Mouse (Mus musculus) induced T-regulatory cell, adult 2 months (primary cell): ENCODE results near the gene Srsf7.
"Not testable (repeated sequence)": the region's sequence is repeated elsewhere in the genome, so short reads cannot be mapped to it uniquely, and the experiment has no call there.

Source experiments
- DNase-seq: peaks from one replicate; pipeline ENCODE4 v3.0.0-alpha.2; 2012; ENCODE audit warnings: low read depth

The Srsf7 gene

DNA sequence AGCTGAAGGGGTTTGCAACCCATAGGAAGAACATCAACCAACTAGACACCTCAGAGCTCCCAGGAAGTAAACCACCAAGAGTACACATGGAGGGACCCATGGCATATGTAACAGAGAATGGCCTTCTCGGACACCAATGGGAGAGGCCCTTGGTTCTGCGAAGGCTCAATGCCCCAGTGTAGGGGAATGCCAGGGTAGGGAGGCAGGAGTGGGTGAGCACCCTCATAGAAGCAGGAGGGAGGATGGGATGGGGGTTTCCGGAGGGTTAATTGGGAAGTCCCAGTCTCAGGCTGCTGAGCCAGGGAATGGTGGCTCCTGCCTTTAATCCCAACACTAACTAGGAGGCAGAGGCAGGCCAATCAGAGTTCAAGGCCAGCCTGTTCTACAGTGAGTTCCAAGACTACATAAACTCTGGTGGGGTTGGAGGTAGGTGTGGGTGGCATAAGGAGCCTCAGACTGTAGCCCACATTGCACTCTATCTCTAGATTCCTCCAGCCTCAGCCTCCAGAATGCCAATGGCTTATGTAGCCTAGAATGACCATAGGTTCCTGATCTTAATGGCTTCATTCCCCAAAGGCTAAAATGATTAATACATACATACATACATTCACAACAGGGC lies 7.8 kb downstream of the Srsf7 start:
- no peak for DNase-seq

DNA sequence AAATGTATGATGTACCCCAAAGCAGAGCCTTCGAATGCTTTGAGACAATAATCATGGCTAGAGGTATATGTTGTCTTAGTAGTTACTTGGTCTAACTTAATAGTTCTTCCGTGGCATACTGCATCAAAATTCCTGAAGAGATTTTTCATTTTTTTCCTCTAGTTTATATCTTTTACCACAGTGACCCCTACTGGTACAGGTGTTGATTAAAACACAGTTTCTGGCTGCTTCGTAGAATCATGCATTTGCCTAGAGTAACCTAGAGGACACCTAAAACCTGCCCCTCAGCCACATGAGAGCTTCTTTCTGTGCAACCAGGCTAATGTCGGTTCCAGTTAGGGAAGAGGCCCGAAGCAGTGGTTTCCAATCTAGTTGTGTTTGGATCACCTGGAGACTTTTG lies 14.0 kb downstream of the Srsf7 start:
- peak; percentile 80 for DNase-seq

DNA sequence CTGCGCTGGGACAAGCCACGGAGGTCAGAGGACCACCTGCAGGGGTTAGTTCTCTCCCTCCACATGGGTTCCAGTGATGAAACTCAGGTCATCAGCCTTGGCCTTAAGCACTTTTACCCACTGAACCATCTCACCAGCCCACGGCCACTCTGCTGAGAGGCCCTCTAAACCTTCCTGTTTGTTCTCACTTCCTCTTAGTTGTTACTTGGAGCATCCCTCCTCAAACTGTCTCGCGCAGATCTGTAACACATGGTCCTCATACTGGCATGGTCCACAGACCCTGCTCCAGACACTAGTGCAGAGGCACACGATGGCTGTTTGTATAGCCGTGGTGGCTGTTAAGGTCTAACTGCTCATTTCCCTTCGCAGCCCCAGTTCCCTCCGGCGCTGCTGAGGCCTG lies 23.5 kb downstream of the Srsf7 start:
- no peak for DNase-seq

DNA sequence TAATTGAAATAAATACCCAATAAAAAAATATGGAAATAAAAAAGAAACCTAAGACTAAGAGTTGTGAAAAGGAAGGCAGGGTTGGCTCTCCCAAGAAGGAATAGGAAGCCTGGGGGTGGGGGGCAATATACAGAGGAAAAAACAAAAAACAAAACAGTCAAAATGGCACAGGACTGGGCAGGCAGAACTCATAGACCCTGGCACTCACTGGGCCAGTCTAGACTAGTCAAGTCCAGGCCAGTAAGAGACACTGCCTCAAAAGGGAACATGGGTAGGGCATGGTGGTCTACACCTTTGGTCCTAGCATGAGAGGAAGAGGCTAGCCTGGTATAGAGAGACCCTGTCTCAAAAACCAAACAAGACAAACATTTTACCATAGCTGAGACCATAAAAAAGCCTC lies 26.6 kb downstream of the Srsf7 start:
- DNase-seq: no peak

DNA sequence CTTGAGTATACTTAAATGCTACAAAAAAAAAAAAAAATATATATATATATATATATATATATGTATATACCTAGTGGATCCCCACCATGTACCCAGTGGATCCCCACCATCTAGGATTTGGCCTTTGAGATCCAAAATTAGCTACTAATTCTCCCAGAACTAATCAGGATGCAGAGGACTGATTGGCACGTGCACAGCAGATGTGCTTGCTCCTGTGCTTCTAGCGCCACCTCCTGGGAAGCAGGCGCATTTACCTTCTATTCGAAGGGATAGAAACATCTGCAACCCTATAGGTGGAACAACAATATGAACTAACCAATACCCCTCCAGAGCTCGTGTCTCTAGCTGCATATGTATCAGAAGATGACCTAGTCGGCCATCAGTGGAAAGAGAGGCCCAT lies 27.1 kb downstream of the Srsf7 start:
- DNase-seq: peak; percentile 86

DNA sequence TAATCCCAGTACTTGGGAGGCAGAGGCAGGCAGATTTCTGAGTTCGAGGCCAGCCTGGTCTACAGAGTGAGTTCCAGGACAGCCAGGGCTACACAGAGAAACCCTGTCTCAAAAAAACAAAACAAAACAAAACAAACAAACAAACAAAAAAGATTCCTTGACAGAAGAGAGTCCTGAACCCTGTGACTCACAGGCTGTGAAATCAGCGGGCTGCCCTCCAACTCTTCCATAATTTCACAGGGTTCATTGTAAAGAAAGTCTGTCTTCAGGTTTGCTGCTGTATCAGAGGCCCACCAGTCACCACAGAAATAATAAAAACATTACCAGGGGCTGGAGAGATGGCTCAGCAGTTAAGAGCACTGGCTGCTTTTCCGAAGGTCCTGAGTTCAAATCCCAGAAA lies 28.3 kb downstream of the Srsf7 start:
- DNase-seq: not testable (repeated sequence)

DNA sequence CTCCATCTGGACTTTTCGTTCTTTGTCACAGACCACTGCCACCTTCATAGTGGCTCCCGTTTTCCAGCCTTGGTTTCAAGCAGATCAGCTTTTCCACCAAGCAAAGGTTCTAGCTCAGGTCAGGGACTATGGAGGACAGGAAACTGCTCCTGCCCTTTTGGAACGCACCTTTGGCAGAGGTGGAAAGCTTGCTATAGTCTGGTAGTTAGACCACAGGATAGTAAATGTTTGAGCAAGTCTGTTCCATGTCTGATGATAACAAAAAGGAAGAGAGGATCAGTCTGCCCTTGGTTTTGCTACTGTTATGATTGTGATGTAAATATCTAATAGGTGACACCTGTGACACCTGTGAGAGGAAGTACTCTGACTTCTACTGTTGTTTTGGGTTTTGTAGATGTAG lies 31.1 kb downstream of the Srsf7 start:
- DNase-seq: peak; percentile 69

DNA sequence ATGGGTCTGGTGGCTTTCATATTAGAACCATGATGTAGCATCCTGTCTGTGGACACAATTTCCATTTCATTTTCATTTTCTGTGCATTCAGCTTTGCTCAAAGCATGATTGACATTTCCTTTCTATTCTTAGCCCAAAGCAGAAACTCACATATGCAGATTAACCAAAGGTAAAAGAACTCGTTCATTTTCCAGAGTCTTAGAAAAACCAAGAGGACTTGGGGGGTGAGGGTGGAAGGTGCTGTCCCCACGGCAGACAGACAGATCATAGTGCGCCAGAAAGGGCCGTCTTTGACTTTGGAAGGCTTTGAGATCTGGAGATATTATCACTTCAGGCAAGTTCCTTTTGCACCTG lies 31.7 kb downstream of the Srsf7 start:
- peak; percentile 87 for DNase-seq

DNA sequence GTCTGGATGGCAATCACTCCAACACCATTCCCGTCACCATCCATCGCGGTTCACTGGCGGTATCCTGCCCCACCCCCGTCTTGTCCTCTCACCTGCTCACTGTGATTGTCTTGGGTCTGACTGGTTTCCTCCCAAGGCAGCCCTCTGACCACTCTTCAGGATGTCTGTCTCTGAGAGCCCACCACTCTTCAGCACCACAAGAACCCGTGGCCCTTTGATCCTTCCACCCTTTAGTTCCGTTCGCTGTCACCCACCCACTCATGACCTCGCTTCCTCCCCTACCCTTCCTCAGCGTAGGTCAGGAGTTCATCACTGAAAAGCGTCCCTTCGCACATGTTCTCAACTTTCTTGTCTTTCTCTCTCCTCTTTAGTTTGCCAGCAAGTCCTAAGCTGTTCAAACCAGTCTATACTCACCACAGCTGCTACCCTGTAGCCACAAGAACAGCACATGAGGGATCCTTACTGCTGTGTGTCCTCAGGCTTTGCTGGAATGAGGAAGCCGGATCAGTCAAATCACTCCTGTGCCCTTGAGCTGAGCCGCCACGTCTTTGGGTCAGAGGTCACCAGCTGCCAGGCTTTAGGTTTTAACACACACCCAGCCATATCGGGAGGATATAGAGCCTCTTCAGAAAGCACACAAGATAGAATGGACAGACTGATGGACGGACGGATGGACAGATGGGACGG lies 32.3 kb downstream of the Srsf7 start:
- DNase-seq: peak; percentile 87

DNA sequence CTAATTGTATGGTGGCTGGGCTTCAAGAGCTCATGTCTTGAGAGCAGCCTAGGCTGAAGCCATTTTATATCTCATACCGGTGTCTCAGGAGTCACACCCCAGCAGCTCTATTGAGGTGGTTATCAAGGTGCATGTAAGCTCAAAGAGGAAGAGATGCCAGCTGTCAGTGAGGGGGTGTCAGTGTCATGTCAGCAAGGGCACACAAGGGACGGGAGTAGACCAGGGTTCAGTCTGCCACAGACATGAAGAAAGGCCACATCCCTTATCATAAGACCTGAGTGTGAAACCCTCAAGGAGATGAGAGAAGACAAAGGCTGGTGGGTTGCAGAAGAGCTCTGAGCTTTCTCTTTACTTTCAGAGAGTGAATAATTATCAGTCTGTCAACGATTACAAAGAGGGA lies 33.0 kb downstream of the Srsf7 start:
- peak; percentile 81 for DNase-seq

DNA sequence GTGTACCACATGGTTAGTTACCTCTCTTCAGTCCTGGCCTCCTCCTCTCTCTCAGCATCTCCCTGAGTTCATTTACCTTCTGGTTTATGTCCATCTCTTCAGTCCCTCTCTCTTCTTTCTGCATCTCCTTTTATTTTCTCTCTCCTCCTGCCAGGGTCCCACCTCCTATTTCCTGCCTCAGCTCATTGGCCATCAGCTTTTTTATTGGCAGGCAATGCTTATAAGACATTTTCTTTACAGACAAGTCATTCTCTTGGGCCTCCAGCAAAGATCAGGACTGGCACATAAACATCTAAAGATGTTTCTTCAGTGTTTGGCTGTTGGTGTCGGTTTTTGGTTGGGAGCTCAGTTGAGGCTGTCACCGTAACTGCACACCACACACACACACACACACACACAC lies 33.4 kb downstream of the Srsf7 start:
- DNase-seq: peak; percentile 68

DNA sequence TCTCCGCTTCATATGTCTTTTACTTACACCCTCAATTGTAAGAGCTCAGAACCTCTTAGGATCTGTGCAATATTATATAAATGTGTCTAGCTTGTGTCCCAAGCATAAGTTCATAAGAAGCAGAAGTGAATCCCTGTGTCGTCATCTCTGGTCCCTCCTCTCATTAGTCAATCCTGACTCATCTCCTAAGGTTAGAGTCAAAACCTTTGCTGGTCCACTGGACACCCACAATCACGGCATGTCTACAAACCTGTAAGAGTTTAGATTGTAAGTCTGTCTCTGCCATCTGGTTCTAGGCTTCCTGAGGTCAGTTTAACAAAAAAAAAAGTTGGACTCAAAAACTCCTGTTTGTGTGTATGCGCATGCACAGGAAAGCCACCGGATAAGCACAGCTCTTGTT lies 34.3 kb downstream of the Srsf7 start:
- DNase-seq: peak; percentile 47

DNA sequence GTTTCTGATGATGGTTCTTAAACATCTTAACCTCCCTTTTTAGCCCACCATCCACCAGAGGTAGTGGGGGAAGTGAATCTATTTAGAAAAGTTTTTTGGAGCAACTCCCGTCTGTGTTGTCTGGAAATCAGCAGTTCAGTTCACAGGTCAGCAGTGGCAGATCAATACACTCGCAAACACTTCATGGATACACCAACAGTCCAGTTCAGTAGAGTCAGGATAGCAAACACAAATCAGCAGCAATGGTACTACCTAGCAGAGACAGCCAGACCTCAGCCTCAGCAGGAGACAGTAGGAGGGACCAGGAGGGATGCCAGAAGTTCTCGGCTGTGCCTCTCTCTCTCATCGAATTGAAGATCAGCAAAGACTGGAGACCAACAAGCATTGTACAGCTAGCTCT lies 35.2 kb downstream of the Srsf7 start:
- no peak for DNase-seq

DNA sequence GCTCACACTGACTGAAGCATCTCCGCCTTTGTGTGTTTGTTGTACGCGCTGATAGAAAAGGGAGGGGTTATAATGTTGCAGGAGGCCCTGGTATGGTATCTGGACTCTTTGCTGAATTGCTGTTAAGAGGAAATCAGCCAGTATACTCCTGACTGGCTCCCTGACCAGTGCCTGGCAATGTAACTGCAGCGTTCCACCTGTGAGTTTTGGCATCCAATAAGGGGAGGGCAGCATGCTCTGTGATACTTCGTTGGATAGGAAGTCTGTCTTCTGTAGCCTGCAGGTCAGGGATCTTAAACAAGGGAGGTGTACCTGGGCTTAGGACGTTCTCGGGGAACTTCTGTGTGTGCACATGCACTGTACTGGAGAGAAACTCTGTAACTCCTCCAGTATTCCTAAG lies 36.2 kb downstream of the Srsf7 start:
- DNase-seq: peak; percentile 34

DNA sequence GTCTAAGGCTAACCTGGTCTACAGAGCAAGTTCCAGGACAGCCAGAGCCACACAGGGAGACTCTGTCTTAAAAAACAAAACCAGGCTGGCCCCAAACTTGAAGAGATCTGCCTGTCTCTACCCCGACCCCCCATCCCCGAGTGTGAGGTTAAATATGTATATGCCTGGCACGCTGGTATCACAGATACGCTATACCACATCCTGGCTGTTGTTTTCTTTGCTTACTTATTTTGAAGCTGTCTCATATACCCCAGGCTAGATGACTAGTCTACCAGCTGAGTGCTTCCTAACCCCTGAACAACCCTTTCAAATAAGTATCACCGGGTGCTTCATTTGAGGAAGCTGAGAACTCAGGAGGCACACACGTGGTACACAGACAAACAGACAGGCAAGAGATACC lies 37.3 kb downstream of the Srsf7 start:
- peak; percentile 86 for DNase-seq

DNA sequence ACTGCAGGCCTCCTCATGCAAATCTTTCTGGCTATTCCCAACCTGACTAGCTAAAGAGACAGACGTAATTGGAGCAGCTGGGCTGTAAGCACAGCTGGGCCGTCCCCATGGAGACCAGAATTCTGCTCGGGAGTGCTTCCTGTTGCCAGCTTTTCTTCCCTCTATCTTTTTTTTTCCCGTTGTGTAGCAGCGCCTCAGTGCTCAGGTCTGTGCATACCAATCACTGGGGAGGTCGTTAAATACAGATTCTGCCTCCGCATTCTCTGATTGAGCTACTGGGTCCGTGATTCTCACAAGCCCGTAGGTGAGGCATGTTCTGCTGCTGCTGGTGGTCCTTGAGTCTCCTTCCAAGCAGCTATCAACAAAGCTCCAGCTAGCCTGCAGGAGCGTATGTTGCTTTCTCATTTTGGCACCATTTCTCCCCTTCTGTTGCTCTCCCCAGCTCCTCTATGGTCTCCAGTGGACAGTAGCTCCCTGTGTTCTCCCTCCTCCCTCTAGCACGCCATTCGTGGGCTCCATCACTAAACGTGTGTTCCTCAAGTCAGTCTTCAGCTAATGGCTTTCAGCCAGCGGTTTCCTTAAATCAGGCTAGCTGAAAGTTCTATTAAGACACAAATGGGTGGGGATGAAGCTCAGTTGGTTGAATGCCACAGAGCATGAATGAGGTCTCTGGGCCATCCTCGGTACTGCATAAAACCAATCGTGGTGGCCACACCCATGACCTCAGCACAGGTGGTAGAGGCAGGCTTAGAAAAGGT lies 38.5 kb downstream of the Srsf7 start:
- peak; percentile 76 for DNase-seq

DNA sequence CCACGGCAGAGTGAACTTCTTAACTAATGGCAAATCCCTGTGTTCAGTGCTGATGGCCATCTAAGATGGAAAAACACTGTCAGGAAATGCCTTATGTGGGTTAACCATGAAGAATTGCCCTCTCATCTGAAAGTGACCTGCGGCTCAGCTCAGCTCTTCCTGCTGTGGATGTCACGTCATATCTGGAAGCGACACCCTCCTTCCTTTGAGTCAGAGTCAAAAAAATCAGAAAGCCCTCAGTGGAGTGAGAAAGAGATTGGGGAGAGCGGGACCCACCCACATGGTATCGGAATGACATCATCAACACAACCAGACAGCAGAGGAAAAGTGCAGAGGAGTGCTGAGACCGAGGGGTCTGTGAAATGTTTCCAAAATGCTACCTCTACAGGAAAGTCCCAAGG lies 39.3 kb downstream of the Srsf7 start:
- peak; percentile 90 for DNase-seq

DNA sequence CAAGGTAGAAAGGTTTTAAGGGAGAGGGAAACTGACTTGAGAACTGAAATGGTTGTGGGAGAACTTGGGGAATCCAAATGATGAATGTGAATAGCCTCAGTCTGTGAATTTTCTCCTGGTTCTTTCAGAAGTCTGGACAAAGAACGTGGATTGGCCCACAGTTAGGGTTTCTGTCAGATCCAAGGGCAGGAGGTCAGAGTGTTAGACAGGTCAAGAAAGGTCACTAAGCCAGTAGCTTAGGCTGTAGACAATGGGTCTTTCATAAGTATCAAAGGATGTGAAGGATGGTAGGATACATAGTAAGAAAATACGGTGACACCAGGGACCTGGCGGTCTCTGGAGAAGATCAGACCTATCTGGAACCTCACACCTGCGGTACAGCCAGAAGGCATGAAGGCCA lies 39.7 kb downstream of the Srsf7 start:
- DNase-seq: no peak

DNA sequence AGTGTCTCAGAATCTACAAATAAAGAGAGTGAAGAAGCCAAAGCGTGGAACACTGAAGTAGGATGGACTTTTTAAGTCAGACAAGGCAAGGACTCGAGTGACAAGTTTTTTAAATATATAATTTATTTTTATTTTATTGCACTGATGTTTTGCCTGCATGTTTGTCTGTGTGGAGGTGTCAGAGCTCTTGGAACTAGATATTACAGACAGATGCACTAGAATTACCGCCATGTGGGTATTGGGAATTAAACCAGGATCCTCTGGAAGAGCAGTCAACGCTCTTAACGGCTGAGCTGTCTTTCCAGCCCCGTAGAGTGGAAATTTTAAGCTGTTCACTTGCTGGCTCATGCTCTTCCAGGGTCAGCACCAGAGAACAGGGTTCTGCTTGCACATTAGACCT lies 40.8 kb downstream of the Srsf7 start:
- DNase-seq: no peak

DNA sequence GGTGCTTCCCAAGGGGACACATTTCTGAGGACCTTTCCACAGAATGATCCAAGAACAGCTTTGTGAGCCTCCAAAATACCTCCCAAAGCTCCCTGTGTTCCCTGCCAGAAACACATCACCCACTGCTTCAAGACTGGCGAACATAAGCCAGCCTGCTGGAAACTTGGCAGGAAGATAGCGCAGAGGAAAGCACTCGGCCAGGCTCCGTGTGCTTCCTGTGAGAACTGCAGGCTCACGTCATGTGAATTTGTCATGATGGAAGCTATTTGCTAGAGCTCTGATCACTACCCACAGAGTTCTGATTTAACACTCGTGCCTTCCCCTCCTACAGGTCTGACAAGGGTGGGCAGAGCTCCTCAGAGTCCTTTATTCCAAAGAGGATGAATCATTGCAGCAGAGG lies 41.4 kb downstream of the Srsf7 start:
- peak; percentile 47 for DNase-seq

DNA sequence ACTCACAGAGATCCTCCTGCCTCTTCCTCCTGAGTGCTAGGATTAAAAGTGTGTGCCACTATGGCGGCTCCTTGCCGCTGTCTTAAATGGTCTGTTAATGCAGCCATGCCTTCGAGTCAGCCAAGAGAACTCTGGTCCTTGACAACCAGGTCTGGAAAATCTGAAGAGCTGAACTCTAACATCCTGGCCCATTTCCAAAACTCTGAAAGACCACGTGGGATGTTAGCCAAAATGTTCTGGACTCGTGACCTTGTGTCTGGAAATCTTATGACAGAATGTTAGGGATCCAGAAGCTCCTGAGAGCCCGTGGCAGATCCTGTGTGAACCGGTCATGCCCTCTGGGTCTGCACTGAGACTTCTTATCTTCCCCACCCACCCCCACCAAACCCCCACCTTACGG lies 43.1 kb downstream of the Srsf7 start:
- DNase-seq: no peak

DNA sequence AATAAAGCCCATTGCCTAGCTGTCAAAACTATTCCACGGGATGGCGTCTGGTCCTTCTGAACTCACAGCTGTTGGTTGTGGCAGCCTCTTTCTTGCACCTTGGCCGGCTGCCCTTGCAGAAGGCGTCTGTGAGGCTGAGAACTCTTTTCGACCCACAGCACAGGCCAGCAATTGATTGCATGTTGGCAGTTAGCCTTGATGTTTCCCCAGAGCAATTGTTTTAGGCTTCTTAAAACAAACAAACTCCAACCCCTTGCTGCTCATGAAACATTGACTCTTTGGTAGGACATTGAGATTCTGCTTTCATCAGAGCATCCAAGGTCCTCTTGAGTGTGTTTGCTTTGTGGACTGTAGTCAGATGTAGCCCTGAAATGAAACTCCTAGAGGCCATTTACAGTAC lies 46.7 kb downstream of the Srsf7 start:
- no peak for DNase-seq

DNA sequence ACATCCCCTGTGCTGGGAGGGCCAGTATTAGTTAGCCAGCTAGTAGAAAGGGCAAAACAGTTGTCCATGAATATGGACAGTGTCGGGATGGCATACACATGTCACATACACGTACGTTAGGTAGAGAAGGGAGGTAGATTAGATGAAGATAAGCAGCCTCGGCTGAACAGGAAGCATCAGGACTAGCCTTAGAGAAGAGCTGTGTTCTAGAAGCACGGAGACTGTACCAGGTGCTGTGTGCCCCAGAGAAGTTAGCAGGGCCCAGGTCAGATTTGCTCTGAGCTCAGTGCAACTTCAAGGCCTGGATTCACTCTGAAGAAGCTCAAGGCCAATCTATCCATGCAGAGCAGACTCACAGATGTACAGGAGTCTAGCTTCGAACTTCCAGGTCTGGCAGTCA lies 49.6 kb downstream of the Srsf7 start:
- DNase-seq: no peak

DNA sequence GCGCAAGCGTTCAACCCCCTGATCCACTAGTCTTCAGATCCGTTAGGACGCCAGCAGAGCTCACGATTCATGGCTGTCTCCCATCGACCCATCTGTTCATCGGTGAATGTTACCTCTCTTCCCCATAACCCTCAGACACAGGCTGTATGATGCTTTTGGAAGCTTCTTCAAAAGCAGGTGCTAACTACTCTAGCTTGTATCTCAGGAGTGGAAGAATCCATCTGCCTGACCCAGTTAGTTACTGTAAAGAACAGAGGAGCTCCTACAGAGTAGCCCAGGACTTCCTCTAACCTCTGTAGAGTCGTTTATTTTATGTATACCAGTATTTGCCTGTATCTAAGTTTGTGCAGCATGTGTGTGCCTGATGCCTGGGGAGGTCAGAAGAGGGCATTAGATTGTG lies 50.2 kb downstream of the Srsf7 start:
- no peak for DNase-seq
